Mouse (Mus musculus) embryo, embryonic 11.5 days (tissue): ENCODE measurements around the gene Nckap5.

Experiments used
- DNase-seq: peaks from one replicate; pipeline ENCODE4 v3.0.0-alpha.2; 2012; ENCODE audit warnings: low read depth, low spot score

Gene Nckap5

GRCm38 (mm10) chr1:126622036-126622435 lies 208.6 kb downstream of the Nckap5 start:
- DNase-seq: no peak

- no peak for DNase-seq
Observed at GRCm38 (mm10) chr1:126617464-126618041, 213.0 kb downstream of the Nckap5 start.

DNA sequence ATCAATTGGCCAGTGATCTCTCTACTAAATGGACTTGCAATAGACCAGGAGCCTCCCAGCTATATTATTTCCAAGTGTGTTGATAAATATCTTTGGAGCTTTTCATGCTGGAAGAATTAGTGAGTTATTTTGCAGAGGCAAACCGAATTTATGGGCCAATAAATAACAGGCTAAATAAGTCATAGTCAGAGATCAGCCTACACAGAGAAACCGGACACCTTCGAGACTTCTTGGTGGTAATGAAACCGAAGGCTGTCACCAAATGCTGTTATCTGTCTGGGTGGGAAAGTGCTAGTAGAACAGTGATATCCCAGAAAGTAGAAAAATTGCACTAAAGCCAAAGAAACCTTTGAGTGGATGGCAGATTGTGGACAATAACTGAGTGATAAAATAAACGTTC lies 213.6 kb downstream of the Nckap5 start:
- DNase-seq: no peak

GRCm38 (mm10) chr1:126612916-126613315 lies 217.7 kb downstream of the Nckap5 start:
- no peak for DNase-seq

DNA sequence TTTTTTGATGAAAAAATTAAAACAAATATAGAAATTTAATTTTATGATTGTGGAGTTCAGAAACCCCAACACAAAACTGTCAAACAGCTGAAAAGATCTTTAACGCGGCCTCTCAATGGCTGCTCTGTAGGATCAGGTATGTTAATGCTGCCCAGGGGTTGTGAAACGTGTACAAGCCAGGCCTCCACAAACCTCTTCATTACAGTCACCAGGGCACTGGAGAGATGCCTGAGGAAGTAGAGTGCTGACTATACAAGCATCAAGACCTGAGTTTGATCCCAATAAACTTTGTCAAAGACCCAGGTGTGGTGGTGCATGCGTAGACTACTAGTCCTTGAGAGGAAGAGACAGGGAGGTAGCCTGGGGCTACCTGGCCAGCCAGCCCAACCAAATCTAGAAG lies 222.0 kb downstream of the Nckap5 start:
- no peak for DNase-seq

GRCm38 (mm10) chr1:126606189-126607080 lies 224.2 kb downstream of the Nckap5 start:
- no peak for DNase-seq

GRCm38 (mm10) chr1:126604551-126604950 lies 226.0 kb downstream of the Nckap5 start:
- no peak for DNase-seq

GRCm38 (mm10) chr1:126603771-126604515 lies 226.7 kb downstream of the Nckap5 start:
- DNase-seq: no peak

GRCm38 (mm10) chr1:126600596-126600995 lies 230.0 kb downstream of the Nckap5 start:
- no peak for DNase-seq

GRCm38 (mm10) chr1:126597376-126597775 lies 233.2 kb downstream of the Nckap5 start:
- peak; percentile 14 for DNase-seq

- no peak for DNase-seq
Observed at GRCm38 (mm10) chr1:126594796-126595195, 235.8 kb downstream of the Nckap5 start.

DNA sequence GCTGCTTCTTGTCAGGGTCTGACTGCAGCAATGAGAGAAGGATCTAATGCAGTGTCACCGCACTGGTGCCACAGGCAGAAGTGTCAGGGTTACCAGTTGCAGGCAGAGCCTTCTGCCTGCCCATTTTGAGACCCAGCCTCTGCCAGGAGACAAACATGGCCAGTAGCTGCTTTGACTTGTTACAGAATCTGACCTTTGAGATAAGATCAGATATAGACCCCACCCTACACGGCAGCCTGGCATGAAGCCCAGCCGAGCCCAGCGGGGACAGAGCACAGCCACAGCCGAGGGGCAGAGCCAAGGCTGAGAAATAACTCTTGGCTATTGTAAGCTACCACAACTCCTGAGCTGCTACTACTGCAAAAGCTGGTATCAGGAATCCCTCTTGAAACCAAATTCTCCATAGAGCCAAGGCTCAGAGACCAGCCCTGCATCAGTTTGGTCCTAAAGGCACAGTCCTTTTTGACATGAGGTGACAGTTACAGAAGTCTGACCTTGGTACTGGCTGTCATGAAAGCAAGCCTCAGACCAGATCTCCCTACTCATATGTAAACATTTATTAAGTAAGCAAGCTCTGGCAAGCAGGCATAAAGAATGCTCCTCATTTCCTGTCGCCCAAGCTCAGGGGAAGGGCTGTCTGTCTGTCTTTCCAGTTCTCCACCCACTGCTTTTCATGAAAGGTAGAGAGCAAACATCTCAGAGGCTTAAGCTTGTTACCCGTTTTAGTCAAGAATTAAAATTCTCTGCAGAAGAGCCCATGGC lies 237.4 kb downstream of the Nckap5 start:
- DNase-seq: no peak

DNA sequence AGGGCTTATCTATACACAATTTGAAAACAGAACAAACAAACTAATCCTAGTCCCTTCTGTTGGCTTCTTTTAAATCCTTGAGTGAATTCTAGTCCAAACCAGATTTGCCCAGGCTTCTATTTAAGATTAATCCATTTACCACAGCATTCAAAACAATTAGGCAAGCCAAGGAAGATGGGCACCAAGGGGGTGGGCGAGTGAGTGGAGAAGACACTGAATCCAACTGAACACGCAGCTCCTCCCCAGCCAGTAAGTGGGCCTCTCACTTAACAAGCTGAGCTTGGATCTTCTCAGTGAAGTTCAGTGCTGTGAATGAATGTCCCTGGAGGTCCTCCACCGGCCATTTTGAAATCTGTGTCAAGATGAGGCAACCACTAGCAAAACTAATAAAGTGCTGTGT lies 239.7 kb downstream of the Nckap5 start:
- DNase-seq: no peak

- DNase-seq: no peak
Observed at GRCm38 (mm10) chr1:126578163-126578562, 252.4 kb downstream of the Nckap5 start.

- no peak for DNase-seq
Observed at GRCm38 (mm10) chr1:126574295-126574694, 256.3 kb downstream of the Nckap5 start.

- no peak for DNase-seq
Observed at GRCm38 (mm10) chr1:126573714-126574113, 256.9 kb downstream of the Nckap5 start.

- DNase-seq: no peak
Observed at GRCm38 (mm10) chr1:126573097-126573496, 257.5 kb downstream of the Nckap5 start.

DNA sequence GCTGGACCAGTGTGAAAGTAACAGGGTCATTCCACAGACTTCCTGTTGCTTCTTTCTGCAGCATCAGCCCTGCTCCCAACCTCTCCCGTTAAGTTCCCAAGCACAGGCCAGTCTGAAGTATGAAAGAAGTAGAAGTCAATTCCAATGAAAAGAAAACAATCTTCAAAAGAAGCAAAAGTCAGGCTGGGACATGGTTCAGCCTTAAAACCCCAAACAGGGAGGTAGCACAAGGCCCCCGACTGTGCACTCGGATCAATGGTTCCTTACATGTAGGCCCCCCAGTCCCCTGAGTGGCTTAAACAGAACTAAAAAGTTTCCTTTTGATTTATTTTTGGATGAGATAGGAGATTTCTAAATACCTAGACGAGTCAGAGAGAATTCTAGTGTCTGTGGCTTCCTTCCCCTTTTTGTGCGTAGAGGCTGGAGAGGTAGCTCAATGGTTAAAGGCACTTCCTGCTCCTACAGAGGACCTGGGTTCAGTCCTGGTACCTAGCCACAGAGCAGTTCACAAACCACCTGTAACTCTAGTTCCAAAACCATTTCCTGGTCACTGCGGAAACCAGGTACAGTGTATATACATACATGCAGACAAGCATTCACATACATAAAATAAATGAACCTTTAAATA lies 260.9 kb downstream of the Nckap5 start:
- no peak for DNase-seq

GRCm38 (mm10) chr1:126568520-126569197 lies 261.9 kb downstream of the Nckap5 start:
- peak; percentile 13 for DNase-seq

DNA sequence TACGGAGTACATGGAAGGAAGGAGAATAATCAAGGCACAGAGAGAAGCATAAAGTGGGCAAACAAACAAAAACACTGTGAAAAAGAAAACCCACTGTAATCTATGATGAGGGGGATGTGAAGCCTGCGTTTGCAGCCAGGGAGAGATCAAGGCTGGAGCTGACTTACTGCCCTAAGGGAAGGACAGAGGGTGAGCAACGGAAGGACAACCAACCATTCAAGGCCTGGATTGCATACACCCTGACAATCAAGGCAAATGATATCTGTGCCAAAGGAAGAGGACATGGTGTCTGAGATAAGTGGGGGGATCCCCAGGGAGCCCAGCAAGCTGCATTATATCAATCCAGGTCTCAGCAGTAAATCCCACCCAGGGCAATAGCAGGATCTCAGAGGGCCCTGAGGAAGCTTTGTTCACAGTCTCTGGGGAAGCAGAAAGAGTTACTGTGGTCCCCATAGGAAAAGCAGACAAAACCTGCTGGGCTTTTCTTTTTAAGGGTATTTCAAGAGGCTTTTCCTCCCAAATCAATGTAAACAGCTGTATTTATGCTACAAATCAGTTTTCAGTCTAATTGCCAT lies 265.4 kb downstream of the Nckap5 start:
- DNase-seq: no peak
